Mouse (Mus musculus): ENCODE results near the gene Thsd4. TPM values are rescaled to one million over a fixed set of nuclear protein-coding genes. Genes with fewer than 3 reads are reported as not detected.

Thsd4 gene
- polyA plus RNA-seq, 1 experiment = 4.3 TPM

GRCm38 (mm10) chr9:60284318-60284717, 237.5 kb downstream of the Thsd4 start:
- no peak for TF ChIP-seq CTCF (IDR thresholded peaks at IDR 0.05; ENCODE audit: borderline replicate concordance, control insufficient read depth, extremely low read depth, insufficient read depth, low read length, poor library complexity)
- no peak for TF ChIP-seq POLR2A (IDR thresholded peaks at IDR 0.05; ENCODE audit: control insufficient read depth, extremely low read depth, insufficient read depth, low read length, poor library complexity)
- no peak overlapping the region for H3K27ac ChIP-seq (ENCODE audit: control insufficient read depth, insufficient read depth, low read length)
- H3K4me3 ChIP-seq (ENCODE audit: control insufficient read depth, insufficient read depth, low read length) = no peak overlapping the region
- no peaks in the 10 kb centered on the region for H3K36me3 ChIP-seq (ENCODE audit: control insufficient read depth, insufficient read depth, low read length)
- H3K4me1 ChIP-seq (replicated peaks; ENCODE audit: control insufficient read depth, insufficient read depth, low read length) = no peaks in the 10 kb centered on the region
- H3K27me3 ChIP-seq (ENCODE audit: control insufficient read depth, insufficient read depth, low read length) = no peaks in the 10 kb centered on the region
- 72% methylated on average over 1 of the region's 1 CpGs for WGBS
- no peak for DNase-seq

DNA sequence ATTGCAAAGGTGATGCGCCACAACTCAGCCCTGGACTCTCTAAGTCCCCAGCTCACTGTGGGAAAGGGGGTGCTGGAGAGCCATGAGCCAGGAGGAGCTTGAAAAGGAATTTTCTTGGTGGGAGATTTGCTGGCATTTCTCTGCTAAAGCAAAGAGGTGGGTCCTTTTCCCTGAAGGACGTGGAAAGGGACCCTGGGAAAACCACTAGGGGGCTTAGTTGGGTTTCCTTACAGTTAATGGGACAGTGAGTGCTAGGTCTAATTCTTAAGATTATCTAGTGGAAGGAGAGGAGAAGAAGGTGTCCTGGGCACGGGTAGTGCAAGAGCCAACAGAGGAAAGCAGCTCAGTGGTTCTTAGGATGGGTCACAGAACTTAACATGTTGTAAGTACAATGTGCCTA, 238.3 kb downstream of the Thsd4 start:
- no peaks in the 10 kb centered on the region for H3K36me3 ChIP-seq (ENCODE audit: control insufficient read depth, insufficient read depth, low read length)
- DNase-seq = no peak
- TF ChIP-seq CTCF (IDR thresholded peaks at IDR 0.05; ENCODE audit: borderline replicate concordance, control insufficient read depth, extremely low read depth, insufficient read depth, low read length, poor library complexity) (no peak), POLR2A (IDR thresholded peaks at IDR 0.05; ENCODE audit: control insufficient read depth, extremely low read depth, insufficient read depth, low read length, poor library complexity) (no peak)
- no peaks in the 10 kb centered on the region for H3K4me1 ChIP-seq (replicated peaks; ENCODE audit: control insufficient read depth, insufficient read depth, low read length)
- no peak overlapping the region for H3K27ac ChIP-seq (ENCODE audit: control insufficient read depth, insufficient read depth, low read length)
- no peaks in the 10 kb centered on the region for H3K27me3 ChIP-seq (ENCODE audit: control insufficient read depth, insufficient read depth, low read length)
- 76% methylated on average over 3 of the region's 3 CpGs for WGBS
- H3K4me3 ChIP-seq (ENCODE audit: control insufficient read depth, insufficient read depth, low read length) = no peak overlapping the region

DNA sequence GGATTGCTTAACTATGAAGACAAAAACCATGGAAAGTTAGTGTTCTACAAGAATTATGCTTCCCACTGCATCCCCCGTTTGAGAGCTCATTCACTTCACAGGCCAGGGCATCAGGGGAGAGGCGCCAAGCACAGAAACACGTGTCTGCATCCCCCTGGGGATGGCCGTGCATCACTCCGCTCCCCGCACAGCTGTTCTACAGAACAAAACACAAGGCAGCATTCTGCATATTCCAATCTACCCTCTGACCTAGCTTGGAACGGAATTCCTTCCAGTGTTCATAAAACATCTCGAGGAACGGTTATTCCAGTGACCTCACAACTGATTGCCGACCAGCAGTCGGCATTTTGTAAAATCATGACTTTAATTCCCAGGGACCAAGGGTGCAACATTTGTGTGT, 240.6 kb downstream of the Thsd4 start:
- Histone ChIP-seq H3K36me3 (ENCODE audit: control insufficient read depth, insufficient read depth, low read length) (no peaks in the 10 kb centered on the region), H3K27ac (ENCODE audit: control insufficient read depth, insufficient read depth, low read length) (no peak overlapping the region), H3K27me3 (ENCODE audit: control insufficient read depth, insufficient read depth, low read length) (no peaks in the 10 kb centered on the region), H3K4me3 (ENCODE audit: control insufficient read depth, insufficient read depth, low read length) (no peak overlapping the region), H3K4me1 (replicated peaks; ENCODE audit: control insufficient read depth, insufficient read depth, low read length) (no peaks in the 10 kb centered on the region)
- 95% methylated on average over 11 of the region's 11 CpGs for WGBS
- DNase-seq = no peak
- TF ChIP-seq CTCF (IDR thresholded peaks at IDR 0.05; ENCODE audit: borderline replicate concordance, control insufficient read depth, extremely low read depth, insufficient read depth, low read length, poor library complexity) = no peak
- TF ChIP-seq POLR2A (IDR thresholded peaks at IDR 0.05; ENCODE audit: control insufficient read depth, extremely low read depth, insufficient read depth, low read length, poor library complexity) = no peak

GRCm38 (mm10) chr9:60280786-60281185, 241.1 kb downstream of the Thsd4 start:
- no peaks in the 10 kb centered on the region for H3K27me3 ChIP-seq (ENCODE audit: control insufficient read depth, insufficient read depth, low read length)
- no peaks in the 10 kb centered on the region for H3K36me3 ChIP-seq (ENCODE audit: control insufficient read depth, insufficient read depth, low read length)
- no peaks in the 10 kb centered on the region for H3K4me1 ChIP-seq (replicated peaks; ENCODE audit: control insufficient read depth, insufficient read depth, low read length)
- no peak for TF ChIP-seq CTCF (IDR thresholded peaks at IDR 0.05; ENCODE audit: borderline replicate concordance, control insufficient read depth, extremely low read depth, insufficient read depth, low read length, poor library complexity)
- TF ChIP-seq POLR2A (IDR thresholded peaks at IDR 0.05; ENCODE audit: control insufficient read depth, extremely low read depth, insufficient read depth, low read length, poor library complexity) = no peak
- 95% methylated on average over 5 of the region's 5 CpGs for WGBS
- H3K4me3 ChIP-seq (ENCODE audit: control insufficient read depth, insufficient read depth, low read length) = no peak overlapping the region
- DNase-seq = no peak
- H3K27ac ChIP-seq (ENCODE audit: control insufficient read depth, insufficient read depth, low read length) = no peak overlapping the region

DNA sequence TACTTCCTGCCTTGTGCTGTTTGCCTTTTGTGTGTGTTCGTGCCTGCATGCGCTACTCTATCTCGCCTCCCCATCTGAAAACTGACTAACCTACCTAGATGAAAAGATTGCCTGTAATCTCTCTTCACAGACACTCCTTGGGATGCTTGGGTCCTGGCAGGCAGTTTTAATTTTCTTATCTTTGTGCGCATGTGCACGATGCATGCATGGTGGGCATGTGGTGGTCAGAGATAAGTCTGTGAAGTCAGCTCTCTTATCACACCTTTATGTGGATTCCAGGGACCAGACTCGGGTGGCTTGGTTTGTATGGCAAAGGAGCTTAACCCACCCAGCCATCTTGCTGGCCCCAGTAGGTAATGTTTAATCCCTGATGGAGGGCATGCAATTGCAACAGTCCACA, 242.3 kb downstream of the Thsd4 start:
- TF ChIP-seq POLR2A (IDR thresholded peaks at IDR 0.05; ENCODE audit: control insufficient read depth, extremely low read depth, insufficient read depth, low read length, poor library complexity) = no peak
- Histone ChIP-seq H3K27me3 (ENCODE audit: control insufficient read depth, insufficient read depth, low read length) (no peaks in the 10 kb centered on the region), H3K4me3 (ENCODE audit: control insufficient read depth, insufficient read depth, low read length) (no peak overlapping the region), H3K27ac (ENCODE audit: control insufficient read depth, insufficient read depth, low read length) (no peak overlapping the region), H3K4me1 (replicated peaks; ENCODE audit: control insufficient read depth, insufficient read depth, low read length) (no peaks in the 10 kb centered on the region), H3K36me3 (ENCODE audit: control insufficient read depth, insufficient read depth, low read length) (no peaks in the 10 kb centered on the region)
- 29% methylated on average over 6 of the region's 6 CpGs for WGBS
- no peak for DNase-seq

- Histone ChIP-seq H3K4me1 (replicated peaks; ENCODE audit: control insufficient read depth, insufficient read depth, low read length) (no peaks in the 10 kb centered on the region), H3K27me3 (ENCODE audit: control insufficient read depth, insufficient read depth, low read length) (no peaks in the 10 kb centered on the region), H3K27ac (ENCODE audit: control insufficient read depth, insufficient read depth, low read length) (no peak overlapping the region), H3K36me3 (ENCODE audit: control insufficient read depth, insufficient read depth, low read length) (no peaks in the 10 kb centered on the region), H3K4me3 (ENCODE audit: control insufficient read depth, insufficient read depth, low read length) (no peak overlapping the region)
- TF ChIP-seq POLR2A (IDR thresholded peaks at IDR 0.05; ENCODE audit: control insufficient read depth, extremely low read depth, insufficient read depth, low read length, poor library complexity) (no peak), CTCF (IDR thresholded peaks at IDR 0.05; ENCODE audit: borderline replicate concordance, control insufficient read depth, extremely low read depth, insufficient read depth, low read length, poor library complexity) (no peak)
- WGBS = 57% methylated on average over 5 of the region's 5 CpGs
- DNase-seq = no peak
Measured at GRCm38 (mm10) chr9:60276351-60276750, 245.5 kb downstream of the Thsd4 start.

GRCm38 (mm10) chr9:60275410-60276159, 246.3 kb downstream of the Thsd4 start:
- H3K4me1 ChIP-seq (replicated peaks; ENCODE audit: control insufficient read depth, insufficient read depth, low read length) = no peaks in the 10 kb centered on the region
- no peak overlapping the region for H3K27ac ChIP-seq (ENCODE audit: control insufficient read depth, insufficient read depth, low read length)
- 42% methylated on average over 12 of the region's 12 CpGs for WGBS
- H3K27me3 ChIP-seq (ENCODE audit: control insufficient read depth, insufficient read depth, low read length) = no peaks in the 10 kb centered on the region
- H3K4me3 ChIP-seq (ENCODE audit: control insufficient read depth, insufficient read depth, low read length) = no peak overlapping the region
- H3K36me3 ChIP-seq (ENCODE audit: control insufficient read depth, insufficient read depth, low read length) = no peaks in the 10 kb centered on the region
- no peak for TF ChIP-seq POLR2A (IDR thresholded peaks at IDR 0.05; ENCODE audit: control insufficient read depth, extremely low read depth, insufficient read depth, low read length, poor library complexity)
- TF ChIP-seq CTCF (IDR thresholded peaks at IDR 0.05; ENCODE audit: borderline replicate concordance, control insufficient read depth, extremely low read depth, insufficient read depth, low read length, poor library complexity) = no peak
- no peak for DNase-seq
